Comparison of ENCODE assay signal across 9 mouse cellular contexts in genomic region chr17:75436095-75436494, GRCm38 (mm10). TPM values are rescaled to one million over a fixed set of nuclear protein-coding genes. Genes with fewer than 3 reads are reported as not detected.
DNase-seq lines count a peak whose midpoint lies in the region; ATAC-seq and TF ChIP-seq lines count a peak whose summit lies in the region.
"Had no signal": no experiment of that assay in that cellular context is flagged by ENCODE, and none has a peak within 500 bp of the region (broad histone marks: within the 10 kb centered on the region; RNA-seq: fewer than 3 reads in every experiment).

No protein-coding gene starts in this region.

- H3K4me1 ChIP-seq in kidney, embryonic 14.5 days (ENCODE audit: control insufficient read depth, insufficient read depth, low read length) = peaks cover 7% of the 10 kb centered on the region; the same call in 1 of the 2 replicates
- peaks cover 16 to 39% of the 10 kb centered on the region in 2 experiments for H3K4me1 ChIP-seq in CH12.LX (ENCODE audit: control insufficient read depth in 1 of 2, insufficient read depth in 2 of 2)
- peaks cover 2% of the 10 kb centered on the region for H3K4me1 ChIP-seq in cortical plate, adult 2 months (ENCODE audit: control insufficient read depth, insufficient read depth, low read length)
- peaks cover 6% of the 10 kb centered on the region; the same call in 1 of the 2 replicates for H3K4me1 ChIP-seq in limb, embryonic 12.5 days (replicated peaks)

- H3K4me2 ChIP-seq in kidney, embryonic 14.5 days (replicated peaks; ENCODE audit: low read depth, low read length) = no peak overlapping the region
- H3K4me2 ChIP-seq in CH12.LX (ENCODE audit: insufficient read depth, low read depth, poor library complexity, severe bottlenecking) = peak overlapping the region; percentile 71
- H3K4me2 ChIP-seq in limb, embryonic 12.5 days = no peak overlapping the region
- H3K4me2 ChIP-seq: midbrain, embryonic 12.5 days had no signal

- H3K79me2 ChIP-seq in CH12.LX (replicated peaks; ENCODE audit: control insufficient read depth, extremely low read depth, insufficient read depth, poor library complexity, severe bottlenecking) = peaks cover 4% of the 10 kb centered on the region

- no peaks in the 10 kb centered on the region for H3K36me3 ChIP-seq in kidney, embryonic 14.5 days (ENCODE audit: control insufficient read depth, insufficient read depth, low read length)
- H3K36me3 ChIP-seq in CH12.LX (replicated peaks in 1 of 2; ENCODE audit: control insufficient read depth in 1 of 2, insufficient read depth in 1 of 2, low read length in 1 of 2) = no peaks in the 10 kb centered on the region
- H3K36me3 ChIP-seq in limb, embryonic 12.5 days = no peaks in the 10 kb centered on the region
- H3K36me3 ChIP-seq: midbrain, embryonic 12.5 days had no signal

- DNase-seq in kidney, adult 8-10 months = no peak
- no peak for DNase-seq in CH12.LX (ENCODE audit: extremely low read depth)
- no peak for DNase-seq in thymus, postnatal 10 days (ENCODE audit: low spot score in 2 of 2)
- no peak for DNase-seq in right cerebral cortex, postnatal 25 days
- DNase-seq: thymus, postnatal 36 days had no signal

- TF ChIP-seq POLR2A in CH12.LX (IDR thresholded peaks at IDR 0.05; ENCODE audit: low read depth, low read length) = peak; percentile 35; the same call in 1 of the 2 replicates
- TF ChIP-seq POLR2A in cortical plate, adult 2 months (IDR thresholded peaks at IDR 0.05; ENCODE audit: extremely low read depth, insufficient read depth, low read length) = no peak

- H3K4me3 ChIP-seq in kidney, embryonic 14.5 days (ENCODE audit: low read length) = peak overlapping the region; percentile 29
- H3K4me3 ChIP-seq in CH12.LX (replicated peaks in 1 of 3; ENCODE audit: low read depth in 2 of 3, low read length in 2 of 3, poor library complexity in 1 of 3) = peak overlapping the region in 2 of 3 experiments; percentile 15 to 17
- H3K4me3 ChIP-seq in cortical plate, adult 2 months (ENCODE audit: insufficient read depth, low read length) = peak overlapping the region; percentile 22; the same call in 1 of the 2 replicates
- no peak overlapping the region for H3K4me3 ChIP-seq in limb, embryonic 12.5 days (replicated peaks)
- H3K4me3 ChIP-seq: midbrain, embryonic 12.5 days had no signal

- H3K27ac ChIP-seq in kidney, embryonic 14.5 days (ENCODE audit: low read depth, low read length) = peak overlapping the region; percentile 65; the same call in 1 of the 2 replicates
- peak overlapping the region; percentile 66 for H3K27ac ChIP-seq in CH12.LX (ENCODE audit: insufficient read depth, low read depth)
- peak overlapping the region; percentile 86 for H3K27ac ChIP-seq in cortical plate, adult 2 months (ENCODE audit: insufficient read depth, low read length)
- peak overlapping the region; percentile 23; the same call in 1 of the 2 replicates for H3K27ac ChIP-seq in limb, embryonic 12.5 days
- H3K27ac ChIP-seq: midbrain, embryonic 12.5 days had no signal

- dilution Hi-C loops in CH12.LX (cut with MboI; ENCODE audit: extremely low pct_ligation_motif_present, extremely low pct_unique_long_range_greater_than_20kb, low sequenced_read_pairs) = no loop called here

- TF ChIP-seq RAD21 in CH12.LX (IDR thresholded peaks at IDR 0.05; ENCODE audit: low read depth, low read length) = no peak

- no peak for TF ChIP-seq EP300 in CH12.LX (IDR thresholded peaks at IDR 0.05; ENCODE audit: low read length)

- in situ Hi-C loops in CH12.LX (cut with MboI; ENCODE audit: low pct_ligation_motif_present, low pct_unique_long_range_greater_than_20kb, low sequenced_read_pairs) = no loop called here

- WGBS in kidney, embryonic 14.5 days = 61% methylated on average over 8 of the region's 8 CpGs
- 72% methylated on average over 8 of the region's 8 CpGs for WGBS in limb, embryonic 12.5 days

- H3K27me3 ChIP-seq in kidney, embryonic 14.5 days (ENCODE audit: control insufficient read depth, insufficient read depth, low read length) = no peaks in the 10 kb centered on the region
- H3K27me3 ChIP-seq in CH12.LX (replicated peaks) = no peaks in the 10 kb centered on the region
- no peaks in the 10 kb centered on the region for H3K27me3 ChIP-seq in limb, embryonic 12.5 days
- H3K27me3 ChIP-seq: midbrain, embryonic 12.5 days had no signal

- H3K9ac ChIP-seq in kidney, embryonic 14.5 days (ENCODE audit: low read depth, low read length) = no peak overlapping the region
- peak overlapping the region; percentile 55 for H3K9ac ChIP-seq in CH12.LX (ENCODE audit: insufficient read depth, low read depth)
- H3K9ac ChIP-seq in limb, embryonic 12.5 days (replicated peaks) = no peak overlapping the region
- H3K9ac ChIP-seq: midbrain, embryonic 12.5 days had no signal

- TF ChIP-seq CTCF in CH12.LX (conservative IDR thresholded peaks at IDR 0.05 in 1 of 2, IDR thresholded peaks at IDR 0.05 in 1 of 2; ENCODE audit: low read depth in 2 of 2, low read length in 2 of 2) = no peak
- TF ChIP-seq CTCF in cortical plate, adult 2 months (IDR thresholded peaks at IDR 0.05; ENCODE audit: extremely low read depth, insufficient read depth, low read length) = no peak

- H3K9me3 ChIP-seq in kidney, embryonic 14.5 days (ENCODE audit: control insufficient read depth, low read length) = no peaks in the 10 kb centered on the region
- H3K9me3 ChIP-seq in CH12.LX (replicated peaks; ENCODE audit: low read length) = peaks cover 2% of the 10 kb centered on the region
- H3K9me3 ChIP-seq in limb, embryonic 12.5 days = no peaks in the 10 kb centered on the region
- H3K9me3 ChIP-seq: midbrain, embryonic 12.5 days had no signal

- no peak for ATAC-seq in kidney, embryonic 14.5 days (ENCODE audit: low FRiP score, low TSS enrichment)
- ATAC-seq in limb, embryonic 12.5 days (ENCODE audit: insufficient number of reproducible peaks, insufficient read depth, low FRiP score, low TSS enrichment, low read depth) = no peak

TF ChIP-seq in CH12.LX, 34 proteins besides CTCF, POLR2A, EP300 and RAD21:
- TF ChIP-seq MYC (IDR thresholded peaks at IDR 0.05; ENCODE audit: low read depth, low read length) (0 out of 2 replicates have a peak, but pooled peaks have one; percentile 8), ELF1 (IDR thresholded peaks at IDR 0.05; ENCODE audit: low read depth, low read length) (no peak), TCF12 (IDR thresholded peaks at IDR 0.05; ENCODE audit: low read depth, low read length) (no peak), CHD1 (IDR thresholded peaks at IDR 0.05; ENCODE audit: low read depth, low read length) (no peak), KAT2A (IDR thresholded peaks at IDR 0.05; ENCODE audit: insufficient replicate concordance, low read length) (no peak)

RNA-seq across cellular contexts. Expression of gene Rasgrp3, which starts 0.4 kb away (rescaled TPM):
- polyA plus RNA-seq in kidney, embryonic 14.5 days (2014; fragmentation: Nextera tagmentation; extraction: Ambion mirVana) = 20.3 and 28.8 TPM in 2 replicates
- total RNA-seq in CH12.LX (2012; rRNA removed) = 79.6 and 115 TPM in 2 replicates
- total RNA-seq in CH12.LX (2014; rRNA removed) = 164 and 166 TPM in 2 replicates
- polyA plus RNA-seq in CH12.LX (2012; ENCODE audit: insufficient read length, low read depth) = 161 and 162 TPM in 2 replicates
- 11.1 and 12.7 TPM in 2 replicates for polyA plus RNA-seq in cortical plate, adult 2 months (2012; rRNA removed)
- 6.4 and 7.4 TPM in 2 replicates for polyA plus RNA-seq in limb, embryonic 12.5 days (2016; fragmentation: Nextera tagmentation; extraction: Ambion mirVana)

Comparison
In these comparisons a context has a peak if more than half of its experiments do, and no peak if none do; other contexts are left out.
1. H3K27ac ChIP-seq: peak in every context shown above with its lines; median percentile 86 in cortical plate, adult 2 months; 66 in CH12.LX; 65 in kidney, embryonic 14.5 days; 23 in limb, embryonic 12.5 days.